Mouse (Mus musculus): Measurements from ENCODE around the gene Lyl1. TPM values are rescaled to one million over a fixed set of nuclear protein-coding genes. Genes with fewer than 3 reads are reported as not detected.

The Lyl1 gene
- polyA plus RNA-seq, 1 experiment from 2014 or later, result 4.6 TPM

- DNase-seq (ENCODE audit: low spot score) (no peak), ATAC-seq (ENCODE audit: insufficient read depth, low FRiP score, low TSS enrichment) (no peak)
- WGBS, result 44% methylated on average over 3 of the region's 3 CpGs
- peaks cover 11% of the 10 kb centered on the region for H3K4me1 ChIP-seq (ENCODE audit: control insufficient read depth, insufficient read depth, low read length)
- no peaks in the 10 kb centered on the region for H3K9me3 ChIP-seq (ENCODE audit: control insufficient read depth, low read length)
- no peak overlapping the region for H3K4me2 ChIP-seq (ENCODE audit: low read depth)
- no peak overlapping the region for H3K9ac ChIP-seq (ENCODE audit: low read length)
- no peaks in the 10 kb centered on the region for H3K36me3 ChIP-seq (ENCODE audit: control insufficient read depth, insufficient read depth, low read length)
- no peaks in the 10 kb centered on the region for H3K27me3 ChIP-seq (ENCODE audit: control insufficient read depth, insufficient read depth, low read length)
- H3K27ac ChIP-seq (ENCODE audit: low read depth, low read length), result no peak overlapping the region
- no peak overlapping the region for H3K4me3 ChIP-seq (ENCODE audit: low read depth, low read length)
Observed at GRCm38 (mm10) chr8:84684537-84684936, 16.7 kb upstream of the Lyl1 start.

GRCm38 (mm10) chr8:84686191-84687002, 14.9 kb upstream of the Lyl1 start, which contains the start of gene Trmt1:
Trmt1 (plus strand) TSS chr8:84686307.
- DNase-seq (ENCODE audit: low spot score) (peak; percentile 26), ATAC-seq (ENCODE audit: insufficient read depth, low FRiP score, low TSS enrichment) (0 out of 2 replicates have a peak, but pooled peaks have one; percentile 1)
- Histone ChIP-seq H3K4me3 (ENCODE audit: low read depth, low read length) (peak within 1 kb of the TSS; percentile 96), H3K27ac (ENCODE audit: low read depth, low read length) (peak within 1 kb of the TSS; percentile 86), H3K9me3 (ENCODE audit: control insufficient read depth, low read length) (no peaks in the 10 kb centered on the region), H3K36me3 (ENCODE audit: control insufficient read depth, insufficient read depth, low read length) (no peaks in the 10 kb centered on the region), H3K4me2 (ENCODE audit: low read depth) (peak within 1 kb of the TSS; percentile 86), H3K9ac (ENCODE audit: low read length) (peak within 1 kb of the TSS; percentile 98), H3K4me1 (ENCODE audit: control insufficient read depth, insufficient read depth, low read length) (peaks cover 16% of the 10 kb centered on the region), H3K27me3 (ENCODE audit: control insufficient read depth, insufficient read depth, low read length) (no peaks in the 10 kb centered on the region)
- 9% methylated on average over 20 of the region's 20 CpGs for WGBS

GRCm38 (mm10) chr8:84687003-84687704, 14.1 kb upstream of the Lyl1 start:
- Histone ChIP-seq H3K9ac (ENCODE audit: low read length) (peak overlapping the region; percentile 98), H3K4me2 (ENCODE audit: low read depth) (peak overlapping the region; percentile 86), H3K9me3 (ENCODE audit: control insufficient read depth, low read length) (no peaks in the 10 kb centered on the region), H3K36me3 (ENCODE audit: control insufficient read depth, insufficient read depth, low read length) (peaks cover 1% of the 10 kb centered on the region), H3K4me3 (ENCODE audit: low read depth, low read length) (peak overlapping the region; percentile 96), H3K27me3 (ENCODE audit: control insufficient read depth, insufficient read depth, low read length) (no peaks in the 10 kb centered on the region), H3K4me1 (ENCODE audit: control insufficient read depth, insufficient read depth, low read length) (peaks cover 16% of the 10 kb centered on the region), H3K27ac (ENCODE audit: low read depth, low read length) (peak overlapping the region; percentile 86)
- ATAC-seq (ENCODE audit: insufficient read depth, low FRiP score, low TSS enrichment) (peak; percentile 24), DNase-seq (ENCODE audit: low spot score) (peak; percentile 58)
- 1% methylated on average over 46 of the region's 62 CpGs for WGBS

GRCm38 (mm10) chr8:84687705-84688100, 13.6 kb upstream of the Lyl1 start, which contains the start of gene Nacc1:
Nacc1 (minus strand) TSS chr8:84687862.
- peak within 1 kb of the TSS; percentile 98 for H3K9ac ChIP-seq (ENCODE audit: low read length)
- H3K27ac ChIP-seq (ENCODE audit: low read depth, low read length), result peak within 1 kb of the TSS; percentile 86
- WGBS, result 0% methylated on average over 31 of the region's 37 CpGs
- DNase-seq (ENCODE audit: low spot score) (peak; percentile 91), ATAC-seq (ENCODE audit: insufficient read depth, low FRiP score, low TSS enrichment) (peak; percentile 83)
- H3K4me3 ChIP-seq (ENCODE audit: low read depth, low read length), result peak within 1 kb of the TSS; percentile 96
- peaks cover 16% of the 10 kb centered on the region for H3K4me1 ChIP-seq (ENCODE audit: control insufficient read depth, insufficient read depth, low read length)
- no peaks in the 10 kb centered on the region for H3K9me3 ChIP-seq (ENCODE audit: control insufficient read depth, low read length)
- no peaks in the 10 kb centered on the region for H3K27me3 ChIP-seq (ENCODE audit: control insufficient read depth, insufficient read depth, low read length)
- peaks cover 2% of the 10 kb centered on the region for H3K36me3 ChIP-seq (ENCODE audit: control insufficient read depth, insufficient read depth, low read length)
- H3K4me2 ChIP-seq (ENCODE audit: low read depth), result peak within 1 kb of the TSS; percentile 86

GRCm38 (mm10) chr8:84689091-84689915, 12.0 kb upstream of the Lyl1 start:
- Histone ChIP-seq H3K4me3 (ENCODE audit: low read depth, low read length) (peak overlapping the region; percentile 88), H3K4me1 (ENCODE audit: control insufficient read depth, insufficient read depth, low read length) (peaks cover 16% of the 10 kb centered on the region), H3K27me3 (ENCODE audit: control insufficient read depth, insufficient read depth, low read length) (no peaks in the 10 kb centered on the region), H3K9ac (ENCODE audit: low read length) (peak overlapping the region; percentile 80), H3K36me3 (ENCODE audit: control insufficient read depth, insufficient read depth, low read length) (peaks cover 2% of the 10 kb centered on the region), H3K9me3 (ENCODE audit: control insufficient read depth, low read length) (no peaks in the 10 kb centered on the region), H3K27ac (ENCODE audit: low read depth, low read length) (0 out of 2 replicates have a peak overlapping the region, but pooled peaks have one; percentile 20), H3K4me2 (ENCODE audit: low read depth) (peak overlapping the region; percentile 90)
- WGBS, result under 1% methylated on average over 47 of the region's 47 CpGs
- peak; percentile 82 for DNase-seq (ENCODE audit: low spot score)
- peak; percentile 87 for ATAC-seq (ENCODE audit: insufficient read depth, low FRiP score, low TSS enrichment)

GRCm38 (mm10) chr8:84693332-84693731, 7.9 kb upstream of the Lyl1 start:
- WGBS, result 80% methylated on average over 4 of the region's 4 CpGs
- H3K27ac ChIP-seq (ENCODE audit: low read depth, low read length), result no peak overlapping the region

GRCm38 (mm10) chr8:84695140-84695539, 6.1 kb upstream of the Lyl1 start:
- 95% methylated on average over 6 of the region's 6 CpGs for WGBS
- H3K9ac ChIP-seq (ENCODE audit: low read length), result no peak overlapping the region
- peaks cover 13% of the 10 kb centered on the region for H3K36me3 ChIP-seq (ENCODE audit: control insufficient read depth, insufficient read depth, low read length)
- no peak for ATAC-seq (ENCODE audit: insufficient read depth, low FRiP score, low TSS enrichment)
- H3K27me3 ChIP-seq (ENCODE audit: control insufficient read depth, insufficient read depth, low read length), result no peaks in the 10 kb centered on the region
- H3K4me2 ChIP-seq (ENCODE audit: low read depth), result no peak overlapping the region
- no peak overlapping the region for H3K4me3 ChIP-seq (ENCODE audit: low read depth, low read length)
- no peaks in the 10 kb centered on the region; the same call in 1 of the 2 replicates for H3K4me1 ChIP-seq (ENCODE audit: control insufficient read depth, insufficient read depth, low read length)
- DNase-seq (ENCODE audit: low spot score), result no peak
- no peaks in the 10 kb centered on the region for H3K9me3 ChIP-seq (ENCODE audit: control insufficient read depth, low read length)
- no peak overlapping the region for H3K27ac ChIP-seq (ENCODE audit: low read depth, low read length)

More at GRCm38 (mm10) chr8:84693332-84693731, 7.9 kb upstream of the Lyl1 start:
- Histone ChIP-seq H3K4me3 (ENCODE audit: low read depth, low read length) (no peak overlapping the region), H3K9ac (ENCODE audit: low read length) (no peak overlapping the region), H3K4me1 (ENCODE audit: control insufficient read depth, insufficient read depth, low read length) (peaks cover 5% of the 10 kb centered on the region), H3K36me3 (ENCODE audit: control insufficient read depth, insufficient read depth, low read length) (peaks cover 11% of the 10 kb centered on the region), H3K4me2 (ENCODE audit: low read depth) (no peak overlapping the region), H3K9me3 (ENCODE audit: control insufficient read depth, low read length) (no peaks in the 10 kb centered on the region), H3K27me3 (ENCODE audit: control insufficient read depth, insufficient read depth, low read length) (no peaks in the 10 kb centered on the region)
- ATAC-seq (ENCODE audit: insufficient read depth, low FRiP score, low TSS enrichment) (no peak), DNase-seq (ENCODE audit: low spot score) (no peak)
